Mouse (Mus musculus) induced T-regulatory cell, adult 2 months (primary cell): Measurements from ENCODE around the gene Olfr1337.
"Not testable (repeated sequence)": the region's sequence is repeated elsewhere in the genome, so short reads cannot be mapped to it uniquely, and the experiment has no call there.

Experiments used
- DNase-seq: peaks from one replicate; pipeline ENCODE4 v3.0.0-alpha.2; 2012; ENCODE audit warnings: low read depth

The Olfr1337 gene

GRCm38 (mm10) chr4:118782486-118782885 lies at the start of gene Olfr1337:
Olfr1337 (minus strand) TSS chr4:118782586.
- DNase-seq: no peak

GRCm38 (mm10) chr4:118818921-118819320 lies 36.5 kb upstream of the Olfr1337 start:
- DNase-seq: no peak

GRCm38 (mm10) chr4:118809844-118810243 lies 27.5 kb upstream of the Olfr1337 start, which contains the start of gene Olfr1335:
Olfr1335 (minus strand) TSS chr4:118809944.
- DNase-seq: no peak

GRCm38 (mm10) chr4:118792796-118793195 lies 10.4 kb upstream of the Olfr1337 start:
- not testable (repeated sequence) for DNase-seq

GRCm38 (mm10) chr4:118758637-118759036 lies 23.7 kb downstream of the Olfr1337 start, which contains the start of gene Olfr1338:
Olfr1338 (minus strand) TSS chr4:118758737.
- no peak for DNase-seq

GRCm38 (mm10) chr4:118741881-118742280 lies 40.5 kb downstream of the Olfr1337 start:
- no peak for DNase-seq

GRCm38 (mm10) chr4:118740988-118741698 lies 41.2 kb downstream of the Olfr1337 start:
- no peak for DNase-seq

GRCm38 (mm10) chr4:118739574-118739973 lies 42.8 kb downstream of the Olfr1337 start:
- no peak for DNase-seq

GRCm38 (mm10) chr4:118731875-118732274 lies 50.5 kb downstream of the Olfr1337 start, which contains the start of gene Olfr1339:
Olfr1339 (plus strand) TSS chr4:118732175.
- no peak for DNase-seq
